Mouse (Mus musculus) liver, embryonic 15.5 days (tissue): ENCODE results near the gene Steap2. TPM values are rescaled to one million over a fixed set of nuclear protein-coding genes. Genes with fewer than 3 reads are reported as not detected.

Experiments
- polyA plus RNA-seq: library from polyadenylated mRNA; unstranded; fragments of >200 nt; fragmentation: Nextera tagmentation; extraction: Ambion mirVana; gene quantifications from 2 replicates; pipeline ENCODE4 v1.2.1, GENCODE M21; 2015

The Steap2 gene
- polyA plus RNA-seq, 1 experiment from 2014 or later, result 5.3 TPM

Other genes starting within 250 kb of the Steap2 start
- not detected in 2 replicates for gene 1700015F17Rik, start 215.4 kb downstream of the Steap2 start, polyA plus RNA-seq
- gene Cldn12, start 179.6 kb downstream of the Steap2 start, polyA plus RNA-seq, result 10.0 and 11.2 TPM in 2 replicates
- gene Gtpbp10, start 135.0 kb downstream of the Steap2 start, polyA plus RNA-seq, result 6.5 and 7.7 TPM in 2 replicates
- 0.15 and 0.29 TPM in 2 replicates for gene Gm8773, start 120.8 kb downstream of the Steap2 start, polyA plus RNA-seq
- 0.21 and 0.37 TPM in 2 replicates for gene Cfap69, start 30.3 kb downstream of the Steap2 start, polyA plus RNA-seq
- 3.7 and 4.4 TPM in 2 replicates for gene Steap1, start 54.7 kb upstream of the Steap2 start, polyA plus RNA-seq